Mouse (Mus musculus) G1E (cell line): ENCODE results near the gene Ripor2.

Experiments used
- CTCF ChIP-seq: IDR thresholded peaks from 2 replicates; pipeline ENCODE4 v1.5.1; 2012; ENCODE audit warnings: low read depth, low read length, inconsistent platforms, mixed read lengths
- GATA1 ChIP-seq: IDR thresholded peaks from 2 replicates; pipeline ENCODE4 v1.6.1; 2012; ENCODE audit warnings: borderline replicate concordance, low read length, inconsistent platforms, mixed read lengths
- GATA2 ChIP-seq: IDR thresholded peaks from 2 replicates; pipeline ENCODE4 v1.6.1; 2012; ENCODE audit warnings: low read depth, low read length, inconsistent platforms, borderline replicate concordance
- POLR2AphosphoS5 ChIP-seq: IDR thresholded peaks from 2 replicates; pipeline ENCODE4 v1.6.1; 2012; ENCODE audit warnings: low read depth, low read length, inconsistent platforms; ENCODE audit not compliant: insufficient replicate concordance
- TAL1 ChIP-seq: conservative IDR thresholded peaks from 2 replicates; pipeline ENCODE4 v1.6.1; 2012; ENCODE audit warnings: low read depth, low read length, inconsistent platforms, mixed read lengths

DNA sequence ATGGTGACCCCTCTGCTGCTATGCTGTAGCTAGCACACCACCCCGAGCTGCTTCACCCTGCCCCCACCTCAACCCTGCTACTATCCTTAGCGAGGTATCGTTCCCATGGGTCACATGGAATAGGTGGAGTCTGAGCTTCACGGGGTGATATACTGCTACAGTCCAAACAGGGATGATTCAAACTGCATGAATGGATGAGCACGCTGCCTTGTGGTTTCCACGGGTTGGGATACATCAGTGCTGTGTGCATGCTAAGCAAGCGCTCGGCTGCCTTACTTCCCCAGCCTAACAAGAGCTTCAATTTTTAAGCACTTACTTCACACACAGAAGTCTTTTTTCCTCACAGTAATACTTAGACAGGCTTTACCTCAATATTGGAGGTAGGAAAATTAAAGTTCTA lies 168.8 kb downstream of the Ripor2 start:
- no peak for TF ChIP-seq TAL1
- no peak for TF ChIP-seq CTCF
- no peak for TF ChIP-seq GATA1
- no peak for TF ChIP-seq POLR2AphosphoS5
- TF ChIP-seq GATA2 = no peak
